Mouse (Mus musculus): ENCODE measurements around the gene Avpr1b. TPM values are rescaled to one million over a fixed set of nuclear protein-coding genes. Genes with fewer than 3 reads are reported as not detected.
A peak's percentile ranks its signal among the peaks of the same experiment; 100 is the strongest.

The Avpr1b gene
- polyA plus RNA-seq, 1 experiment from 2014 or later = not detected

- Histone ChIP-seq H3K27me3 (no peaks in the 10 kb centered on the region), H3K4me1 (0 out of 2 replicates have a peak, but pooled peaks cover 3% of the 10 kb centered on the region), H3K9me3 (no peaks in the 10 kb centered on the region), H3K36me3 (no peaks in the 10 kb centered on the region), H3K9ac (no peak overlapping the region), H3K27ac (no peak overlapping the region), H3K4me2 (replicated peaks) (no peak overlapping the region), H3K4me3 (no peak overlapping the region)
- ATAC-seq (ENCODE audit: insufficient number of reproducible peaks, insufficient read depth, low FRiP score, low TSS enrichment) = no peak
- WGBS = 92% methylated on average over 3 of the region's 3 CpGs
These were observed 15.4 kb upstream of the Avpr1b start for GRCm38 (mm10) chr1:131583598-131583997.

GRCm38 (mm10) chr1:131586836-131587235 lies 12.2 kb upstream of the Avpr1b start:
- Histone ChIP-seq H3K36me3 (no peaks in the 10 kb centered on the region), H3K4me3 (no peak overlapping the region), H3K4me1 (no peaks in the 10 kb centered on the region), H3K9ac (no peak overlapping the region), H3K27ac (no peak overlapping the region), H3K4me2 (replicated peaks) (no peak overlapping the region), H3K27me3 (no peaks in the 10 kb centered on the region), H3K9me3 (no peaks in the 10 kb centered on the region)
- ATAC-seq (ENCODE audit: insufficient number of reproducible peaks, insufficient read depth, low FRiP score, low TSS enrichment) = no peak
- 88% methylated on average over 8 of the region's 8 CpGs for WGBS

DNA sequence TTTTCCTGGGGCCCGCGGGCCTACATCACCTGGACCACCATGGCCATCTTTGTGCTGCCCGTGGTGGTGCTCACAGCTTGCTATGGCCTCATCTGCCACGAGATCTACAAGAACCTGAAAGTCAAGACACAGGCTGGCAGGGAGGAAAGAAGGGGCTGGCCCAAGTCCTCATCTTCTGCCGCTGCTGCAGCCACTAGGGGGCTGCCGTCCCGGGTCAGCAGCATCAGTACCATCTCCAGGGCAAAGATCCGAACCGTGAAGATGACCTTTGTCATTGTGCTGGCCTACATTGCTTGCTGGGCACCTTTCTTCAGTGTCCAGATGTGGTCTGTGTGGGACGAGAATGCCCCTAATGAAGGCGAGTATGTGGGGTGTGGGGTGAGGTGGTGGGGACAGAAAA lies 1.3 kb downstream of the Avpr1b start:
- Histone ChIP-seq H3K9me3 (no peaks in the 10 kb centered on the region), H3K27ac (no peak overlapping the region), H3K4me1 (no peaks in the 10 kb centered on the region), H3K27me3 (peaks cover 16% of the 10 kb centered on the region), H3K36me3 (no peaks in the 10 kb centered on the region), H3K4me2 (replicated peaks) (no peak overlapping the region), H3K4me3 (no peak overlapping the region), H3K9ac (no peak overlapping the region)
- no peak for ATAC-seq (ENCODE audit: insufficient number of reproducible peaks, insufficient read depth, low FRiP score, low TSS enrichment)
- WGBS = 37% methylated on average over 11 of the region's 11 CpGs

GRCm38 (mm10) chr1:131606719-131607118 lies 7.7 kb downstream of the Avpr1b start:
- WGBS = 69% methylated on average over 2 of the region's 2 CpGs
- H3K9me3 ChIP-seq = no peaks in the 10 kb centered on the region
- no peak overlapping the region for H3K4me2 ChIP-seq (replicated peaks)
- H3K9ac ChIP-seq = no peak overlapping the region
- H3K4me1 ChIP-seq = no peaks in the 10 kb centered on the region
- H3K27ac ChIP-seq = no peak overlapping the region
- no peaks in the 10 kb centered on the region for H3K27me3 ChIP-seq
- no peak overlapping the region for H3K4me3 ChIP-seq
- no peak for ATAC-seq (ENCODE audit: insufficient number of reproducible peaks, insufficient read depth, low FRiP score, low TSS enrichment)
- H3K36me3 ChIP-seq = no peaks in the 10 kb centered on the region

GRCm38 (mm10) chr1:131612556-131613155 lies 13.6 kb downstream of the Avpr1b start:
- 35% methylated on average over 4 of the region's 4 CpGs for WGBS
- no peaks in the 10 kb centered on the region for H3K36me3 ChIP-seq
- no peak for ATAC-seq (ENCODE audit: insufficient number of reproducible peaks, insufficient read depth, low FRiP score, low TSS enrichment)
- H3K4me1 ChIP-seq = no peaks in the 10 kb centered on the region
- H3K9ac ChIP-seq = no peak overlapping the region
- H3K4me3 ChIP-seq = no peak overlapping the region
- no peak overlapping the region for H3K4me2 ChIP-seq (replicated peaks)
- no peaks in the 10 kb centered on the region for H3K27me3 ChIP-seq
- no peaks in the 10 kb centered on the region for H3K9me3 ChIP-seq
- no peak overlapping the region for H3K27ac ChIP-seq

DNA sequence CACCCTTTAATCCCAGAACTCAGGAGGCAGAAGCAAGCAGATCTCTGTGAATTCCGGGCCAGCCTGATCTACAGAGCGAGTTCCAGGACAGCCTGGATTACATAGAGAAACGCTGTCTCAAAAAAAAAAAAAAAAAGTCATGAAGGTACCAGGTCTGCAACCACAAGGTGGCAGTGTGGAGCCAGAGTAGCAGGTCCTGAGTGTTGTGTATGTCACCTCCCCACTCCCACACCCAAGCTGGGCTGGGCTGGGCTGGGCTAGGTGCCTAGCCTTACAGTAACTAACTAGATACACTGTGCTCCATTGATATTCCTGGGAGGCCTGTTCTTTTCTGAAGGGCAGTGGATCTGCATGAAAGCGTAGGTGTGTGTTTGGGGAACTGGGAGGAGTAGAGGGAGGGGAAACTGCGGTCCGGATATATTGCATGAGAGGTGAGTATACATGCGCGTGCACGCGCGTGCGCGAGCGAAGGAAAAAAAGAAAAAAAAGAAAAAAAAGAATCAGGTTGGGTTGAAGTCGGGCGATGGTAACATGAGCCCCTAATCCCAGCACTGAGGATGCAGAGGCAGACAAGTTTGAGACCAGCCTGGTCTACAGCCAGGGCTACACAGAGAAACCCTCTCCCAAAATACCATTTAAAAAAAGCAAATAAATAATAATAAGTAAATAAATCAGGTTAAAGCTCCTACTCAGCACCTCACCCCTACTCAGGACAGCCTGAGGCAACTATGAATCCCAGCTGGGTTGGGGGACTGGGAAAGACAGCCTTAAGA lies 14.5 kb downstream of the Avpr1b start:
- peak; percentile 26; the same call in 1 of the 2 replicates for ATAC-seq (ENCODE audit: insufficient number of reproducible peaks, insufficient read depth, low FRiP score, low TSS enrichment)

DNA sequence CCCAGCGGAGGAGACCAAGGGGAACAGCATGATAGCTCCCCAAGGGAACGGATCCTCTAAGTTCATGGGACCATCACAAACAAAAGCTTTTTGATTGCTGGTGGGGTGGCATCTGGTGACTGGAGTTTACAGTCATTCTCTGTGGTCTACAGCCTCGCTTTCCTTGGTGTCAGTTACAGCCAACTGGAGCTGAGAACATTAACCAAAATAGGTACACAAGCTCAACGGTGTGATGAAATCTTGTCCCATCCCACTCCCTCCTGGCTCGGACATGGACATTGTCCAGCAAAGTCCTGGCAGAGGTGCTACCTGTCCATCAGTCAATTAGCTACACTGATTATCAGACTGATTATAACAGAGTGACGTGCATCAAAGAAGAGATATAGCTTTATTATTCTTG lies 15.6 kb downstream of the Avpr1b start:
- no peaks in the 10 kb centered on the region for H3K4me1 ChIP-seq
- WGBS = 81% methylated on average over 6 of the region's 6 CpGs
- H3K27ac ChIP-seq = no peak overlapping the region
- ATAC-seq (ENCODE audit: insufficient number of reproducible peaks, insufficient read depth, low FRiP score, low TSS enrichment) = no peak
- no peaks in the 10 kb centered on the region for H3K9me3 ChIP-seq
- H3K27me3 ChIP-seq = no peaks in the 10 kb centered on the region
- H3K4me2 ChIP-seq (replicated peaks) = no peak overlapping the region
- H3K9ac ChIP-seq = no peak overlapping the region
- H3K36me3 ChIP-seq = no peaks in the 10 kb centered on the region
- no peak overlapping the region for H3K4me3 ChIP-seq

More for the DNA sequence above, 14.5 kb downstream of the Avpr1b start:
- Histone ChIP-seq H3K4me2 (replicated peaks) (no peak overlapping the region), H3K9ac (no peak overlapping the region), H3K27ac (no peak overlapping the region), H3K4me3 (no peak overlapping the region), H3K36me3 (no peaks in the 10 kb centered on the region), H3K4me1 (no peaks in the 10 kb centered on the region), H3K27me3 (no peaks in the 10 kb centered on the region), H3K9me3 (no peaks in the 10 kb centered on the region)
- WGBS = 73% methylated on average over 16 of the region's 16 CpGs

DNA sequence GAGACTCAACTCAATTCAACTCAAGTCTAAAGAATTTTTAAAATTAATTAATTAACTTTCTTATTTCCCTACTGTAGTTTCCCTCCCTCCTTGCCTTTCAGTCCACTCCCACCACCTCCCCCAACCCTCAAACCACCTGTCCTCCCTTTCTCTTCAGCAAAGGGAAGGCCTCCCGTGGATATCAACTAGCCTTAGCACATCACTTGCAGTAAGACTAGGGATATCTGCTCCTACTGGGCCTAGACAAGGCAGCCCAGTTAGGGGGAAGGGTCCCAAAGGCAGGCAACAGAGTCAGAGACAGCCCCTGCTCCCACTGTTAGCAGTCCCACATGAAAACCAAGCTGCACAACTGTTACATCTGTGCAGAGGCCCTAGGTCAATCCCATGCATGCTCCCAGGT lies 17.1 kb downstream of the Avpr1b start:
- no peak overlapping the region for H3K27ac ChIP-seq

GRCm38 (mm10) chr1:131616546-131617220 lies 17.6 kb downstream of the Avpr1b start:
- H3K27me3 ChIP-seq = no peaks in the 10 kb centered on the region
- WGBS = 74% methylated on average over 5 of the region's 5 CpGs
- no peak overlapping the region for H3K4me3 ChIP-seq
- no peak overlapping the region for H3K27ac ChIP-seq
- ATAC-seq (ENCODE audit: insufficient number of reproducible peaks, insufficient read depth, low FRiP score, low TSS enrichment) = no peak
- H3K36me3 ChIP-seq = no peaks in the 10 kb centered on the region
- H3K4me2 ChIP-seq (replicated peaks) = no peak overlapping the region
- H3K9me3 ChIP-seq = no peaks in the 10 kb centered on the region
- H3K9ac ChIP-seq = no peak overlapping the region
- H3K4me1 ChIP-seq = no peaks in the 10 kb centered on the region

More for the DNA sequence above, 17.1 kb downstream of the Avpr1b start:
- H3K4me3 ChIP-seq = no peak overlapping the region
- no peaks in the 10 kb centered on the region for H3K9me3 ChIP-seq
- no peaks in the 10 kb centered on the region for H3K36me3 ChIP-seq
- no peak overlapping the region for H3K9ac ChIP-seq
- ATAC-seq (ENCODE audit: insufficient number of reproducible peaks, insufficient read depth, low FRiP score, low TSS enrichment) = no peak
- no peaks in the 10 kb centered on the region for H3K27me3 ChIP-seq
- no peak overlapping the region for H3K4me2 ChIP-seq (replicated peaks)
- no peaks in the 10 kb centered on the region for H3K4me1 ChIP-seq
- WGBS = 76% methylated on average over 1 of the region's 1 CpGs

- H3K4me3 ChIP-seq = no peak overlapping the region
- no peaks in the 10 kb centered on the region for H3K27me3 ChIP-seq
- no peaks in the 10 kb centered on the region for H3K4me1 ChIP-seq
- H3K36me3 ChIP-seq = no peaks in the 10 kb centered on the region
- H3K27ac ChIP-seq = no peak overlapping the region
- H3K9me3 ChIP-seq = no peaks in the 10 kb centered on the region
- 80% methylated on average over 1 of the region's 1 CpGs for WGBS
- H3K9ac ChIP-seq = no peak overlapping the region
- H3K4me2 ChIP-seq (replicated peaks) = no peak overlapping the region
- no peak for ATAC-seq (ENCODE audit: insufficient number of reproducible peaks, insufficient read depth, low FRiP score, low TSS enrichment)
These were observed 19.5 kb downstream of the Avpr1b start for GRCm38 (mm10) chr1:131618576-131618975.

DNA sequence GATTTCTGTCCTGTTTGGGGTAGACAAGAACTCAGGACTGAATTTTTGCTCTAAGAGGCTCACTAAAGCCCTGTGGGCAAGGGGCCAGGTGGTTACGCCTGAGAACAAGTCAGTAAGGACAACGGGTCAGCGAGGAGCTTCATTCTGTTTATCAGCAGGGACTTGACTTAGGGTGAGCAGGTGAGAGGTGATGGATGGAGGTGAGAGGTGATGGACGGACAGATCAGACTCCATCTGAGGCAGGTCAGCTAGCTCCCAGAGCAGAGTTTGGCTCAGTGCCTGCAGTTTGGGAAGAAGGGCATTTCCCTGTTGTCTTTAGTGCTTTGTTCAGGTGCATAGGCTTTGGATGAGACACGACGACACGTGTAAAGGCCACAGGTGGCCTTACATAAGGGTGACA lies 20.3 kb downstream of the Avpr1b start:
- Histone ChIP-seq H3K4me1 (no peaks in the 10 kb centered on the region), H3K9ac (no peak overlapping the region), H3K4me3 (no peak overlapping the region), H3K4me2 (replicated peaks) (no peak overlapping the region), H3K36me3 (no peaks in the 10 kb centered on the region), H3K9me3 (no peaks in the 10 kb centered on the region), H3K27ac (no peak overlapping the region), H3K27me3 (no peaks in the 10 kb centered on the region)
- ATAC-seq (ENCODE audit: insufficient number of reproducible peaks, insufficient read depth, low FRiP score, low TSS enrichment) = no peak
- WGBS = 91% methylated on average over 7 of the region's 7 CpGs

DNA sequence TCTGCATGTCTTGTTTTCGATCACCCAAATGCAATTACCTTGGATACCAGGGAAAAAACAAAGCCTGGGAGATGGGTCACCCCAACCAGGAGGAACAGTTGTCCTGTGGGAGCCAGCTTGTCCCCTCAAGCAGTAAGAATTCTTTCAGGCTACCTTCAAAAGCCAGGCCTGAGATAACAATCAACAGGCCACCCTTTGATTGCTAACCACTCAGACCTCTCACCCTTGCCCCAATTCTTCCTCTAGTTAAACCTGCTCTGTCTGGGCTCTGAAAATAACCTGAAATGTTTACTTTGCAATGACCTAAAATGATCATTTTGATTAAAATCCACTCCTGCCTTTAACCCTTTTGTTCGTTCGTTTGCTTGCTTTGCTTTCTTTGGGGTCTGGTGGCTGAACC lies 24.6 kb downstream of the Avpr1b start:
- Histone ChIP-seq H3K27me3 (no peaks in the 10 kb centered on the region), H3K9me3 (no peaks in the 10 kb centered on the region), H3K36me3 (no peaks in the 10 kb centered on the region), H3K9ac (no peak overlapping the region), H3K4me1 (no peaks in the 10 kb centered on the region), H3K4me2 (replicated peaks) (no peak overlapping the region), H3K27ac (no peak overlapping the region), H3K4me3 (no peak overlapping the region)
- ATAC-seq (ENCODE audit: insufficient number of reproducible peaks, insufficient read depth, low FRiP score, low TSS enrichment) = no peak
- 69% methylated on average over 3 of the region's 3 CpGs for WGBS
